Mouse (Mus musculus) brain, embryonic 14.5 days (tissue): ENCODE data around the gene Htr1d. TPM values are rescaled to one million over a fixed set of nuclear protein-coding genes. Genes with fewer than 3 reads are reported as not detected.

Experiments used
- DNase-seq: peaks from one replicate; pipeline ENCODE4 v3.0.0-alpha.2; 2011; ENCODE audit warnings: low read depth
- CTCF ChIP-seq: fragments of 200-500 bp; IDR thresholded peaks from 2 replicates; pipeline ENCODE4 v1.5.1; 2012; ENCODE audit warnings: inconsistent platforms, mild to moderate bottlenecking, moderate library complexity, borderline replicate concordance; ENCODE audit not compliant: insufficient read depth, insufficient read length; ENCODE audit errors: extremely low read depth
- POLR2A ChIP-seq: fragments of 200-500 bp; IDR thresholded peaks from 2 replicates; pipeline ENCODE4 v1.6.1; 2012; ENCODE audit warnings: mild to moderate bottlenecking, inconsistent platforms, borderline replicate concordance; ENCODE audit not compliant: poor library complexity, insufficient read depth, insufficient read length, severe bottlenecking; ENCODE audit errors: extremely low read depth
- polyA plus RNA-seq: library from polyadenylated mRNA; depleted of rRNA; stranded (reverse); fragments of >200 nt; gene quantifications from 2 replicates; pipeline ENCODE4 v1.2.3, GENCODE M21; 2012

Htr1d gene
- polyA plus RNA-seq, 1 experiment, result 0.45 TPM

- DNase-seq, result peak; percentile 47
- TF ChIP-seq CTCF (no peak), POLR2A (no peak)
These were observed 7.5 kb downstream of the Htr1d start for GRCm38 (mm10) chr4:136430609-136431375.

DNA sequence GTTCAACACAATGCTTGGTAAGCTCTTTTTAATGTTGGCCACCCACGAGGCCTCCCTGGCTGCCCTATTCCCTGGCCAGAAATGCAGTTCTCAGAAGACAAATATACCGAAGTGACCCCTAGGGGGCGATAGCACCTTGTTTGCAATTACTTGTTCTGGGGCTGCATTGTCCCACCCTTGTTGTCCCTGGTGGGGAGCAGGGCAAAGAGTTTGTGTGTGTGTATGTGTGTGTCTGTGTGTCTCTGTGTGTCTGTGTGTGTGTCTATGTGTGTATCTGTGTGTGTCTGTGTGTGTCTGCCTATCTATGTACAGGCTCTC is 8.0 kb downstream of the Htr1d start:
- peak; percentile 81 for DNase-seq
- TF ChIP-seq POLR2A (no peak), CTCF (peak; percentile 74)

GRCm38 (mm10) chr4:136434029-136434428 is 10.7 kb downstream of the Htr1d start:
- DNase-seq, result no peak
- no peak for TF ChIP-seq CTCF
- no peak for TF ChIP-seq POLR2A

DNA sequence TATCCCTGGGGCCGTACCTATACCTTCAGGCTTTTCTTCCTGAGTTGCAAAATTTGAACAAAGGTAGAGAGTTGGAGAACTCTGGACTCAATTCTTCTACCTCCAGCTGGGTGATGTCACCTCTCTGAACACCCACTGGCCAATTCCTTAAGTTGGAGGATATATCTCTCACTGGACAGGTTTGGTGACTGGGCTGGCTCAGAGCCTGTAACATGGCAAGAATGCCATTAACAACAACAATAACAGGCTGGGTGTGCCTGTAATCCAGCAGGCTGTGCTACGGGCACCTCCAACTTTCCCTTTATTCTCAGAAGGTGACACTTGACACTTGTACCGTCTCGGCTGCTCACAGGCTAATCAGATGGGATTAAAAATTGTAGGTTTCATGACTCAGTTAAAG is 15.8 kb downstream of the Htr1d start:
- no peak for DNase-seq

GRCm38 (mm10) chr4:136441354-136442043 is 18.2 kb downstream of the Htr1d start:
- TF ChIP-seq POLR2A (no peak), CTCF (no peak)
- DNase-seq, result no peak

More for the DNA sequence above, 15.8 kb downstream of the Htr1d start:
- TF ChIP-seq POLR2A (no peak), CTCF (no peak)

- no peak for DNase-seq
- TF ChIP-seq POLR2A (no peak), CTCF (no peak)
These were observed 21.2 kb downstream of the Htr1d start for GRCm38 (mm10) chr4:136444561-136444960.

GRCm38 (mm10) chr4:136449795-136450194 is 26.5 kb downstream of the Htr1d start:
- DNase-seq, result no peak
- no peak for TF ChIP-seq CTCF
- no peak for TF ChIP-seq POLR2A

DNA sequence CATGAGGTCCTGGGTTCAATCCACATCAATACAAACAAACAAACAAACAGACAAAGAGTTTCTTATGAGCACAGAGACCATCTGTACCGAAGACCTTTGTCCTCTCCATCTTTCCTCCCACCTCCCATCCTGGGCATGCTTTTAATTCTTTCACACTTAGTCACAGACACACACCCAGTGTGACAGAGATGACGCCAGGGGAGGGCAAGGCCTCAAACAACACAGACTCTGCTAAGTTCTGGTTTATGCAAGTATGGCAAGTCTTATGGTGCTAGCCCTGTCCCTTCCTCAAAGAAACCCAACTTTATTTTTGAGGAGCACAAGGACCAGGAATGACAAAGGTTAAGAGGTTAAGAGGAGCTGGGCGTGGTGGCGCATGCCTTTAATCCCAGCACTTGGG is 26.9 kb downstream of the Htr1d start:
- no peak for DNase-seq
- TF ChIP-seq CTCF (no peak), POLR2A (no peak)

DNA sequence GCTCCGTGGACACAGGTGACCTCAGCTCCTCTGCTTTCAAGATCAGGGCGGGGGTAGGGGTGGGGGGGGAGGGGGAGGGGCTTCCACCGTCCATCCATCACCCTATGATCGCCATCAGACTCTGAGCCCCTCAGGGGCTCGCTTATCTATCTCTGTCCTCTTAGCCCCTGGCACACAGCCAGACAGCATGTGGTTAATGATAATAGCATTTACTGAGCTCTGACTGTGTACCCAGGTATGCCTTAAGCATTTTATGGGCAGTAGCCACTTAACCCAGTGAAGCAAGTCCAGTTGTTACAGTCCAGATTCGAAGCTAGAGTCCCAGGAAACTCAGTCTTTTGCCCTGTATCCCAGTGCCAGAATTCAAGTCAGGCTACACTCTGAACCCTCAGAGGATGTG is 28.2 kb downstream of the Htr1d start:
- no peak for DNase-seq
- TF ChIP-seq POLR2A (no peak), CTCF (no peak)

DNA sequence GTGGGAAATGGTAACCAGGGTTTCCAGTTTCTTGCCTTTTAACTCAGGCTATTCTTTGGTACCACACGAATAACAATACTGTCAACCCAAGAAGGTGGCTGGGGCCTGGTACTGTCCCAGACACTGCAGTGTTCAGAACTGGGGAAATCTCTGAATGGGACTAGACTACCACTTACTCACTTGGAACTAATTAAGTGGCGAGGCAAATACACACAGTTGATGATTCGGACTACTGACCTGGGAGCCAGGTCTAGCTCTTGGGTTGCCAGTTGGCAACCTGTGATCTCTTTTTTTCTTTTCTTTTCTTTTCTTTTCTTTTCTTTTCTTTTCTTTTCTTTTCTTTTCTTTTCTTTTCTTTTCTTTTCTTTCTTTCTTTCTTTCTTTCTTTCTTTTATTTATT is 29.0 kb downstream of the Htr1d start:
- DNase-seq, result no peak
- no peak for TF ChIP-seq POLR2A
- TF ChIP-seq CTCF, result no peak

- TF ChIP-seq POLR2A (no peak), CTCF (no peak)
- no peak for DNase-seq
These were observed 29.5 kb downstream of the Htr1d start for GRCm38 (mm10) chr4:136452792-136453191.

DNA sequence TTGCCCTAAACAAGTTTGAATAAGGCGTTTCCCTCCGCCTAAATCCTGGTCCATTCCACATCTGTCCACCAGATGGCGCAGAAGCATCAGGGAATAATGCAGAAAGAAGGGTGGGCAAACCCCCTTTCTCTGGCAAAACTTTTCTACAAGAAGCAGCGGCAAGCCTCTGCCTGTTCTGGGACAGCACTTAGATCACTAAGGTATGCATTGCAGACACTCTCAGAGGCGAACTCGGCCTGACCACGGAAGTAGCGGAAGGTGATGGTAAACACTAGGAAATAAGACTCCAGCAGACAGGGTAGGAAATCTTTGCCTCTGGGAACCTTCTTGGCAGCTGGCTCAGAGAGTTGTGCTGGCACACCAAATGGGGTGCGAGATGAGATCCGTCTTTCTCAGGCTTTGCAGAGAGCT is 31.5 kb downstream of the Htr1d start:
- TF ChIP-seq CTCF (peak; percentile 92), POLR2A (no peak)
- DNase-seq, result peak; percentile 88

- DNase-seq, result no peak
- TF ChIP-seq CTCF (no peak), POLR2A (no peak)
These were observed 33.3 kb downstream of the Htr1d start for GRCm38 (mm10) chr4:136456516-136457218.

GRCm38 (mm10) chr4:136458276-136458675 is 35.0 kb downstream of the Htr1d start:
- no peak for DNase-seq

GRCm38 (mm10) chr4:136459210-136459609 is 35.9 kb downstream of the Htr1d start:
- DNase-seq, result no peak
- TF ChIP-seq POLR2A (no peak), CTCF (no peak)

More at GRCm38 (mm10) chr4:136458276-136458675, 35.0 kb downstream of the Htr1d start:
- TF ChIP-seq CTCF (no peak), POLR2A (no peak)
